In genomic region chr17:43018071-43018470, GRCm38 (mm10) we compare ENCODE assay signal across 8 mouse cellular contexts. TPM values are rescaled to one million over a fixed set of nuclear protein-coding genes. Genes with fewer than 3 reads are reported as not detected.
DNase-seq lines count a peak whose midpoint lies in the region; ATAC-seq lines count a peak whose summit lies in the region.

No protein-coding gene starts in this region.

- no peak overlapping the region for H3K27ac ChIP-seq in heart, embryonic 14.5 days (replicated peaks in 1 of 2; ENCODE audit: control insufficient read depth in 1 of 2, insufficient read depth in 1 of 2, low read depth in 2 of 2, low read length in 2 of 2)
- H3K27ac ChIP-seq in hindbrain, embryonic 15.5 days (replicated peaks) = peak overlapping the region; percentile 96
- peak overlapping the region; percentile 93 for H3K27ac ChIP-seq in midbrain, embryonic 13.5 days

- no peak overlapping the region for H3K9ac ChIP-seq in heart, embryonic 14.5 days (ENCODE audit: low read length)
- peak overlapping the region; percentile 99 for H3K9ac ChIP-seq in hindbrain, embryonic 15.5 days
- H3K9ac ChIP-seq in midbrain, embryonic 13.5 days (replicated peaks) = peak overlapping the region; percentile 97

- H3K4me1 ChIP-seq in heart, embryonic 14.5 days (ENCODE audit: control insufficient read depth in 2 of 2, insufficient read depth in 2 of 2, low read length in 2 of 2) = no peaks in the 10 kb centered on the region
- peaks cover 26% of the 10 kb centered on the region for H3K4me1 ChIP-seq in hindbrain, embryonic 15.5 days (replicated peaks)
- H3K4me1 ChIP-seq in midbrain, embryonic 13.5 days (replicated peaks) = peaks cover 20% of the 10 kb centered on the region

- no peaks in the 10 kb centered on the region for H3K9me3 ChIP-seq in heart, embryonic 14.5 days (ENCODE audit: control insufficient read depth, low read length)
- H3K9me3 ChIP-seq in hindbrain, embryonic 15.5 days = no peaks in the 10 kb centered on the region
- H3K9me3 ChIP-seq in midbrain, embryonic 13.5 days = no peaks in the 10 kb centered on the region

- H3K27me3 ChIP-seq in heart, embryonic 14.5 days (ENCODE audit: control insufficient read depth, insufficient read depth, low read length) = peaks cover 10% of the 10 kb centered on the region; the same call in 1 of the 2 replicates
- H3K27me3 ChIP-seq in hindbrain, embryonic 15.5 days = no peaks in the 10 kb centered on the region
- H3K27me3 ChIP-seq in midbrain, embryonic 13.5 days = no peaks in the 10 kb centered on the region

- ATAC-seq in heart, embryonic 14.5 days (ENCODE audit: insufficient number of reproducible peaks, insufficient read depth, low FRiP score, low read depth) = no peak
- ATAC-seq in hindbrain, embryonic 15.5 days (ENCODE audit: low FRiP score, low read depth) = no peak
- no peak for ATAC-seq in midbrain, embryonic 13.5 days

- H3K4me2 ChIP-seq in heart, embryonic 14.5 days (ENCODE audit: low read length) = peak overlapping the region; percentile 99
- peak overlapping the region; percentile 67 for H3K4me2 ChIP-seq in hindbrain, embryonic 15.5 days
- peak overlapping the region; percentile 62 for H3K4me2 ChIP-seq in midbrain, embryonic 13.5 days (replicated peaks)

- no peak for DNase-seq in heart, adult 18-20 months
- peak; percentile 13 for DNase-seq in embryo, embryonic 11.5 days (ENCODE audit: low read depth, low spot score)
- no peak for DNase-seq in B cell, adult 2 months
- DNase-seq in adrenal gland, postnatal 25 days = no peak
- DNase-seq in layer of hippocampus, postnatal 36 days = no peak

- peak overlapping the region; percentile 73 to 74; a peak in 2 of 4 replicates for H3K4me3 ChIP-seq in heart, embryonic 14.5 days (ENCODE audit: control insufficient read depth in 1 of 2, insufficient read depth in 1 of 2, low read depth in 1 of 2, low read length in 2 of 2)
- H3K4me3 ChIP-seq in hindbrain, embryonic 15.5 days = peak overlapping the region; percentile 95
- H3K4me3 ChIP-seq in midbrain, embryonic 13.5 days (replicated peaks) = peak overlapping the region; percentile 81

- no peaks in the 10 kb centered on the region for H3K36me3 ChIP-seq in heart, embryonic 14.5 days (ENCODE audit: control insufficient read depth, insufficient read depth, low read length)
- H3K36me3 ChIP-seq in hindbrain, embryonic 15.5 days = peaks cover 6% of the 10 kb centered on the region; the same call in 1 of the 2 replicates
- H3K36me3 ChIP-seq in midbrain, embryonic 13.5 days = 0 out of 2 replicates have a peak, but pooled peaks cover 5% of the 10 kb centered on the region

RNA-seq across cellular contexts. Expression of gene Tnfrsf21, which starts 1.7 kb away (rescaled TPM):
- 9.6 and 10.8 TPM in 2 replicates for polyA plus RNA-seq in heart, embryonic 14.5 days (2014; fragmentation: Nextera tagmentation; extraction: Ambion mirVana)
- total RNA-seq in heart, adult 18-20 months (2021) = 10 to 100 TPM; 13.6 to 14.9 TPM
- 73.7 and 82.2 TPM in 2 replicates for polyA plus RNA-seq in hindbrain, embryonic 15.5 days (2015; fragmentation: Nextera tagmentation; extraction: Ambion mirVana)
- 45.6 and 46.1 TPM in 2 replicates for polyA plus RNA-seq in midbrain, embryonic 13.5 days (2015; fragmentation: Nextera tagmentation; extraction: Ambion mirVana)
- 2.7 and 3.4 TPM in 2 replicates for total RNA-seq in adrenal gland, postnatal 25 days (2021)
- 100 to 1,000 TPM; 119 to 127 TPM for total RNA-seq in layer of hippocampus, postnatal 36 days (2021)

Comparison
In these comparisons a context has a peak if more than half of its experiments do, and no peak if none do; other contexts are left out.
1. H3K27ac ChIP-seq: peak in hindbrain, embryonic 15.5 days (single experiment) and midbrain, embryonic 13.5 days (single experiment); none in heart, embryonic 14.5 days (0 of 2).
2. RNA of gene Tnfrsf21, which starts 1.7 kb away (total RNA-seq): 119 to 127 TPM in layer of hippocampus, postnatal 36 days; 13.6 to 14.9 TPM in heart, adult 18-20 months and 2.7 to 3.4 TPM in adrenal gland, postnatal 25 days; every median in the first group is over 4 times any median in the second.
3. Peak in every context shown above with its lines, with median percentiles within 50 percentile points of each other: H3K4me2 ChIP-seq and H3K4me3 ChIP-seq.